Mouse (Mus musculus): ENCODE data around the gene Fgf23. TPM values are rescaled to one million over a fixed set of nuclear protein-coding genes. Genes with fewer than 3 reads are reported as not detected.

Fgf23 gene
- polyA plus RNA-seq (2014; fragmentation: Nextera tagmentation; extraction: Ambion mirVana) = 0.24 TPM in 1 of 2 replicates, not detected in the other

GRCm38 (mm10) chr6:127072817-127073216 is at the start of gene Fgf23:
Fgf23 (plus strand) TSS chr6:127072902.
- H3K9ac ChIP-seq (ENCODE audit: low read depth, low read length) = 0 out of 2 replicates have a peak within 1 kb of the TSS, but pooled peaks have one; percentile 43
- no peaks in the 10 kb centered on the region for H3K9me3 ChIP-seq (replicated peaks; ENCODE audit: control insufficient read depth, low read length)
- H3K4me2 ChIP-seq = peak within 1 kb of the TSS; percentile 34
- H3K36me3 ChIP-seq (ENCODE audit: control insufficient read depth, insufficient read depth, low read length) = no peaks in the 10 kb centered on the region
- H3K27ac ChIP-seq (ENCODE audit: low read depth, low read length) = no peak within 1 kb of the TSS
- peak; percentile 72 for ATAC-seq (replicated peaks; ENCODE audit: insufficient number of reproducible peaks, low FRiP score, low TSS enrichment)
- no peaks in the 10 kb centered on the region for H3K27me3 ChIP-seq (ENCODE audit: control insufficient read depth, insufficient read depth, low read length)
- WGBS (ENCODE audit: insufficient replicate concordance) = 10% methylated on average over 5 of the region's 5 CpGs
- no peak within 1 kb of the TSS for H3K4me3 ChIP-seq (ENCODE audit: low read depth, low read length)
- 0 out of 2 replicates have a peak, but pooled peaks cover 3% of the 10 kb centered on the region for H3K4me1 ChIP-seq (ENCODE audit: control insufficient read depth, insufficient read depth, low read length)

- no peak for ATAC-seq (replicated peaks; ENCODE audit: insufficient number of reproducible peaks, low FRiP score, low TSS enrichment)
- Histone ChIP-seq H3K27ac (ENCODE audit: low read depth, low read length) (no peak overlapping the region), H3K9me3 (replicated peaks; ENCODE audit: control insufficient read depth, low read length) (no peaks in the 10 kb centered on the region), H3K9ac (ENCODE audit: low read depth, low read length) (no peak overlapping the region), H3K4me3 (ENCODE audit: low read depth, low read length) (no peak overlapping the region), H3K4me1 (ENCODE audit: control insufficient read depth, insufficient read depth, low read length) (peaks cover 2% of the 10 kb centered on the region), H3K27me3 (ENCODE audit: control insufficient read depth, insufficient read depth, low read length) (peaks cover 4% of the 10 kb centered on the region; the same call in 1 of the 2 replicates), H3K36me3 (ENCODE audit: control insufficient read depth, insufficient read depth, low read length) (no peaks in the 10 kb centered on the region), H3K4me2 (no peak overlapping the region)
- WGBS (ENCODE audit: insufficient replicate concordance) = 59% methylated on average over 7 of the region's 7 CpGs
Measured at GRCm38 (mm10) chr6:127024836-127025235, 47.9 kb upstream of the Fgf23 start.

GRCm38 (mm10) chr6:127034760-127035159 is 37.9 kb upstream of the Fgf23 start:
- Histone ChIP-seq H3K4me2 (peak overlapping the region; percentile 50), H3K9ac (ENCODE audit: low read depth, low read length) (peak overlapping the region; percentile 50; the same call in 1 of the 2 replicates)

GRCm38 (mm10) chr6:127044909-127045308 is 27.8 kb upstream of the Fgf23 start:
- H3K4me2 ChIP-seq = no peak overlapping the region

More at GRCm38 (mm10) chr6:127034760-127035159, 37.9 kb upstream of the Fgf23 start:
- no peak overlapping the region for H3K27ac ChIP-seq (ENCODE audit: low read depth, low read length)
- H3K36me3 ChIP-seq (ENCODE audit: control insufficient read depth, insufficient read depth, low read length) = no peaks in the 10 kb centered on the region
- 27% methylated on average over 10 of the region's 10 CpGs for WGBS (ENCODE audit: insufficient replicate concordance)
- H3K27me3 ChIP-seq (ENCODE audit: control insufficient read depth, insufficient read depth, low read length) = no peaks in the 10 kb centered on the region
- H3K4me3 ChIP-seq (ENCODE audit: low read depth, low read length) = peak overlapping the region; percentile 20; the same call in 1 of the 2 replicates
- H3K4me1 ChIP-seq (ENCODE audit: control insufficient read depth, insufficient read depth, low read length) = no peaks in the 10 kb centered on the region
- no peak for ATAC-seq (replicated peaks; ENCODE audit: insufficient number of reproducible peaks, low FRiP score, low TSS enrichment)
- no peaks in the 10 kb centered on the region for H3K9me3 ChIP-seq (replicated peaks; ENCODE audit: control insufficient read depth, low read length)

GRCm38 (mm10) chr6:127050847-127051246 is 21.9 kb upstream of the Fgf23 start:
- Histone ChIP-seq H3K27me3 (ENCODE audit: control insufficient read depth, insufficient read depth, low read length) (no peaks in the 10 kb centered on the region), H3K27ac (ENCODE audit: low read depth, low read length) (no peak overlapping the region), H3K4me1 (ENCODE audit: control insufficient read depth, insufficient read depth, low read length) (no peaks in the 10 kb centered on the region), H3K4me3 (ENCODE audit: low read depth, low read length) (no peak overlapping the region), H3K9ac (ENCODE audit: low read depth, low read length) (no peak overlapping the region), H3K36me3 (ENCODE audit: control insufficient read depth, insufficient read depth, low read length) (no peaks in the 10 kb centered on the region), H3K9me3 (replicated peaks; ENCODE audit: control insufficient read depth, low read length) (no peaks in the 10 kb centered on the region), H3K4me2 (no peak overlapping the region)
- no peak for ATAC-seq (replicated peaks; ENCODE audit: insufficient number of reproducible peaks, low FRiP score, low TSS enrichment)
- WGBS (ENCODE audit: insufficient replicate concordance) = 72% methylated on average over 4 of the region's 4 CpGs

More at GRCm38 (mm10) chr6:127044909-127045308, 27.8 kb upstream of the Fgf23 start:
- Histone ChIP-seq H3K4me1 (ENCODE audit: control insufficient read depth, insufficient read depth, low read length) (0 out of 2 replicates have a peak, but pooled peaks cover 3% of the 10 kb centered on the region), H3K27me3 (ENCODE audit: control insufficient read depth, insufficient read depth, low read length) (no peaks in the 10 kb centered on the region), H3K9ac (ENCODE audit: low read depth, low read length) (no peak overlapping the region), H3K27ac (ENCODE audit: low read depth, low read length) (no peak overlapping the region), H3K4me3 (ENCODE audit: low read depth, low read length) (no peak overlapping the region), H3K36me3 (ENCODE audit: control insufficient read depth, insufficient read depth, low read length) (no peaks in the 10 kb centered on the region), H3K9me3 (replicated peaks; ENCODE audit: control insufficient read depth, low read length) (no peaks in the 10 kb centered on the region)
- WGBS (ENCODE audit: insufficient replicate concordance) = 47% methylated on average over 6 of the region's 6 CpGs
- no peak for ATAC-seq (replicated peaks; ENCODE audit: insufficient number of reproducible peaks, low FRiP score, low TSS enrichment)

GRCm38 (mm10) chr6:127056990-127057588 is 15.6 kb upstream of the Fgf23 start:
- WGBS (ENCODE audit: insufficient replicate concordance) = 66% methylated on average over 12 of the region's 12 CpGs
- no peaks in the 10 kb centered on the region for H3K4me1 ChIP-seq (ENCODE audit: control insufficient read depth, insufficient read depth, low read length)
- H3K9me3 ChIP-seq (replicated peaks; ENCODE audit: control insufficient read depth, low read length) = no peaks in the 10 kb centered on the region
- ATAC-seq (replicated peaks; ENCODE audit: insufficient number of reproducible peaks, low FRiP score, low TSS enrichment) = no peak
- H3K9ac ChIP-seq (ENCODE audit: low read depth, low read length) = no peak overlapping the region
- H3K36me3 ChIP-seq (ENCODE audit: control insufficient read depth, insufficient read depth, low read length) = no peaks in the 10 kb centered on the region
- H3K27me3 ChIP-seq (ENCODE audit: control insufficient read depth, insufficient read depth, low read length) = no peaks in the 10 kb centered on the region
- no peak overlapping the region for H3K27ac ChIP-seq (ENCODE audit: low read depth, low read length)
- no peak overlapping the region for H3K4me3 ChIP-seq (ENCODE audit: low read depth, low read length)
- no peak overlapping the region for H3K4me2 ChIP-seq

- Histone ChIP-seq H3K4me3 (ENCODE audit: low read depth, low read length) (no peak overlapping the region), H3K27me3 (ENCODE audit: control insufficient read depth, insufficient read depth, low read length) (no peaks in the 10 kb centered on the region), H3K4me1 (ENCODE audit: control insufficient read depth, insufficient read depth, low read length) (peaks cover 5% of the 10 kb centered on the region; the same call in 1 of the 2 replicates), H3K9ac (ENCODE audit: low read depth, low read length) (no peak overlapping the region), H3K27ac (ENCODE audit: low read depth, low read length) (no peak overlapping the region), H3K4me2 (no peak overlapping the region), H3K36me3 (ENCODE audit: control insufficient read depth, insufficient read depth, low read length) (no peaks in the 10 kb centered on the region), H3K9me3 (replicated peaks; ENCODE audit: control insufficient read depth, low read length) (no peaks in the 10 kb centered on the region)
- ATAC-seq (replicated peaks; ENCODE audit: insufficient number of reproducible peaks, low FRiP score, low TSS enrichment) = no peak
- WGBS (ENCODE audit: insufficient replicate concordance) = 84% methylated on average over 4 of the region's 4 CpGs
Measured at GRCm38 (mm10) chr6:127059975-127060374, 12.7 kb upstream of the Fgf23 start.

GRCm38 (mm10) chr6:127063915-127064314 is 8.8 kb upstream of the Fgf23 start:
- ATAC-seq (replicated peaks; ENCODE audit: insufficient number of reproducible peaks, low FRiP score, low TSS enrichment) = no peak
- Histone ChIP-seq H3K4me3 (ENCODE audit: low read depth, low read length) (no peak overlapping the region), H3K4me2 (no peak overlapping the region), H3K9me3 (replicated peaks; ENCODE audit: control insufficient read depth, low read length) (no peaks in the 10 kb centered on the region), H3K36me3 (ENCODE audit: control insufficient read depth, insufficient read depth, low read length) (no peaks in the 10 kb centered on the region), H3K27me3 (ENCODE audit: control insufficient read depth, insufficient read depth, low read length) (no peaks in the 10 kb centered on the region), H3K4me1 (ENCODE audit: control insufficient read depth, insufficient read depth, low read length) (peaks cover 10% of the 10 kb centered on the region; the same call in 1 of the 2 replicates), H3K9ac (ENCODE audit: low read depth, low read length) (no peak overlapping the region), H3K27ac (ENCODE audit: low read depth, low read length) (no peak overlapping the region)
- WGBS (ENCODE audit: insufficient replicate concordance) = 70% methylated on average over 3 of the region's 3 CpGs

- Histone ChIP-seq H3K4me2 (peak overlapping the region; percentile 66), H3K27me3 (ENCODE audit: control insufficient read depth, insufficient read depth, low read length) (no peaks in the 10 kb centered on the region), H3K9ac (ENCODE audit: low read depth, low read length) (peak overlapping the region; percentile 36; the same call in 1 of the 2 replicates), H3K27ac (ENCODE audit: low read depth, low read length) (peak overlapping the region; percentile 22), H3K9me3 (replicated peaks; ENCODE audit: control insufficient read depth, low read length) (no peaks in the 10 kb centered on the region), H3K4me3 (ENCODE audit: low read depth, low read length) (peak overlapping the region; percentile 29), H3K4me1 (ENCODE audit: control insufficient read depth, insufficient read depth, low read length) (peaks cover 10% of the 10 kb centered on the region; the same call in 1 of the 2 replicates), H3K36me3 (ENCODE audit: control insufficient read depth, insufficient read depth, low read length) (no peaks in the 10 kb centered on the region)
- WGBS (ENCODE audit: insufficient replicate concordance) = 2% methylated on average over 14 of the region's 14 CpGs
- ATAC-seq (replicated peaks; ENCODE audit: insufficient number of reproducible peaks, low FRiP score, low TSS enrichment) = peak; percentile 74
Measured at GRCm38 (mm10) chr6:127064815-127065214, 7.9 kb upstream of the Fgf23 start.

All from heart, embryonic 11.5 days (tissue).